Mouse (Mus musculus) hindlimb bud, embryonic 11.5 days (tissue): ENCODE results near the gene Icam1.
A peak's percentile ranks its signal among the peaks of the same experiment; 100 is the strongest.
"Not testable (repeated sequence)": the region's sequence is repeated elsewhere in the genome, so short reads cannot be mapped to it uniquely, and the experiment has no call there.

Experiments used
- DNase-seq: peaks from one replicate; pipeline ENCODE4 v3.0.0-alpha.2; 2012; ENCODE audit warnings: low read depth, low spot score; ENCODE audit errors: extremely low spot score

Icam1 gene

DNA sequence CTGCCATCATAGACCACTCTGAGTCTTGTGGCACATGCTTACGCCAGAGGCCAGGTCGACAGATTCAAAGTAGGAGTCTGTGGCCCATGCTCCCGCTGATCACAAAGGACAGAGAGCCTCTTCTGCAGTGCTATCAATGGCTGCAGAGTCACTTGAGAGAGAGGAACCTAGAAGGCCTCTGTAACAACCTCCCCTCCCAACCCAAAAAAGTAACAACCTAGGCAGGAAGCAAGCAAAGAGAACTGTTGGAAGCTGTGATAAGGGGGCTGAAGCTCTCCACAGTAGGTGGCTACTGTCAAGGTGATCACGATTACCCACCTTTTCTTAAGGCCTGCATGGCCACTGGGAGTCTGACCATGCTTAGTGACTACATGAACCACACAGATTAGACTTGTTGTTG is 27.8 kb downstream of the Icam1 start:
- no peak for DNase-seq

DNA sequence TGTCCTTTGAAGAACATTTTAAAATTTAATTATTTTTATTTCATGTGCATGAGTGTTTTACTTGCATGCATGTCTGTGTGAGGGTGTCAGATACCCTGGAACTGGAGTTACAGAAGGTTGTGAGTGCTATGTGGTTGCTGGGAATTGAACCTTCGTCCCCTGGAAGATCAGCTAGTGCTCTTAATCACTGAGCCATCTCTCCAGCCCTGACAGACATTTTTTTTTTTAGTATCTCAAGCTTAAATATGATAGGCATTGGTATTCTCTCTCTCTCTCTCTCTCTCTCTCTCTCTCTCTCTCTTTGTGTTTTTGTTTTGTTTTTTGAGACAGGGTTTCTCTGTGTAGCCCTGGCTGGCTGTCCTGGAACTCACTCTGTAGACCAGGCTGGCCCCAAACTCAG is 29.0 kb downstream of the Icam1 start:
- DNase-seq, result not testable (repeated sequence)

DNA sequence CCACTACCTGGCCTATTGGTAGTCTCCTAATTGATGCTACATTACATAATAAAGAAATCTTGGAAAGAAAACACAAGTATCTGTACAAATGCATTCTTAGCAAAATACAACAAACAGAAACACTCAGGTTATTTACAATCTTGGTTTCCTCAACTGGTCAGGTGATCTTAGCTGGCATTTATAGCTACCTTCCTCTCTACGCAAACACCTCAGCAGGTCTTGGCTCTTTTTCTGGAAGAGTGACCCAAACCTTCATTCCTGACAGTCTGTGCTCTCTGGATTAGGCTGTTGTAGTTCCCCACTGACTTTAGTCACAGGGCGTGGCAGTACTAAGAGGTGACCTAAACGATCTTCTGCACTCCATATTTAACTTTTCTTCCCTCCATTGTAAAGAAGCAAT is 29.4 kb downstream of the Icam1 start:
- DNase-seq, result no peak

DNA sequence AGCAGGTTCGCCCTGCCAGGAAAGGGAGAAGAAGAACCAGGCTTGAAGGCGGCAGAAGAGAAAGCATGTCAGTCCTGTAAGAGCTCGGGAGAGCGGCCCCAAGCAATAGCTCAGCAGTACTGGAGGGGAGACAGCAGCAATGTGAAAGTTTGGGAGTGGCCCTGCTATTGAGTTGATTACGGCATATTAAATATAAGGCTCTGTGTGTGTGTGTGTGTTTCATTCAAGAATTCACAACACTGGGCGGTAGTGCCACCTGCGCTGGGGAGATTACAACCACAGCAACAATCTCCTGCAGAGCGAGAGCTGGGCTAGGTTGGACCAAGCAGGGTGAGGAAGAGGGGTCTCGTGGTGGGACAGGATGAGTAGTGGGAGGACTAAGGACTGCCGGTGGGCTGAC is 35.8 kb downstream of the Icam1 start:
- no peak for DNase-seq

DNA sequence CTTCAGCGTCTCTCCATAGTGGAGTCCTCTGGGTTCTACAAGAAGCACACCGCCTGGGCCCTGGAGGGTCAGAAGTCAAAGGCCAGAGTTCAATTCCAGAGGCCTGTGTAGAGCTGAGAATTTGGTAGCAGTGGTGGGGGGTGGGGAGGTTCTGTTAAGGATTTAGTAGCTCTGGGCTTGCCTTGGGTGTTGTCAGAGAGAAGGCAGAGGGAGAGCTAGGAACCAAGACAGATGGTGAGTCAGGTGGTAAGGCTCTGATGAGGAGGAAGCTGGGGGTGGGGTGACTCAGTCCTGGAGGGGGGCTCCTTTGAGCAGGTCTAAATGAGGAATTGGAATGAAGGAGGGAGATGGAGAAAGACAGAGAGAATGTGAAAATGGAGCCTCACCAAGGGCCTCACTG is 47.1 kb downstream of the Icam1 start:
- DNase-seq, result no peak

DNA sequence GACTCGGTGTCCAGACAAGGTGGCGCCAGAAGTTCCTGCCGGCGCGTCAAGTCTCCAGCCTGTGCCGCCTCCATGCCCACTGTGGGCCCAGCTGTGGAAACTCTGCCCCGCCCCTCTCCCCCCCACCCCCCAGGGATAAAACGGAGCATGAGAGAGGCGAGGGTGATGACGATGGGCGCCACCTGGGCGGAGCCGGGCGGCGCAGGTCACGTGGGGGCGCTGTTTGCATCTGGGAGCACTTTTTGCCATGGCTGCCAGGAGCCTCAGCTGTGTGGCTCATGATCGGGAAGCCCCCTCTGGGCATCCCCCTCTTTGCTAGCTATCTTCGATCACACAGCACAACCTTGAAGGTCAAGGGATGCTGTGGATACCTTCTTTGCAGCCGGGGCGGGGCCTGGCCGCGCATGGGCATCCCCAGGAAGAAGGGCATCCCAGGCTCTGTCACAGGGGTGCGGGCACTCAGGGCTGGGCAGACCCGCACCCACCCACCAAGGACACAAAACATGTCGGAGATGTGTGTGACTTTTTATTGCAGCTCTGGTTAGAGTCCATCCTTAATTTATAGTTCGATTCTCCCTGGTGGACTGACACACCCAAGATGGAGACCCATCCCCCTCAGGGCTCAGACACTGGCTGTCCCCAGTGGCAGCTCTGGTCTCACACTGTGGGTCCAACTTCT is 51.4 kb downstream of the Icam1 start, which contains the start of gene Zglp1:
Zglp1 (minus strand) TSS at position 88 of the 679 bp plus-strand sequence.
- DNase-seq, result no peak

DNA sequence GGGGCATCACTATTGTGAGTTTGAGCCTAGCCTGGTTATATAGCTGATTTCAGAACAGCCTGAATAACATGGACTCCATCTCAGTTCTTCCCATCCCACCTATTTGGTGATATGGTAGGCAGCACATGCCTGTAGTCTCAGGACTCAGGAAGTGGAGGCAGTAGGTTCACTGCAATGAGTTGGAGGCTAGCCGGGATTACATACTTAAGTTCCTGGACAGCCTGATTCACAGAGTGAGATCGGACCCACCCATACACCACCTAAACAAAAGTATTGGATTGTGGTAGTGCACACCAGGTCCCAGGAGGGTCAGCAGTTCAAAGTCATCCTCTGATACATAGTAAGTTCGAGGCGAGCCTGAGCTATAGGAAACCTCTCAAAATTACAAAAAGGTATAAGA is 56.9 kb downstream of the Icam1 start:
- DNase-seq, result peak; percentile 8

DNA sequence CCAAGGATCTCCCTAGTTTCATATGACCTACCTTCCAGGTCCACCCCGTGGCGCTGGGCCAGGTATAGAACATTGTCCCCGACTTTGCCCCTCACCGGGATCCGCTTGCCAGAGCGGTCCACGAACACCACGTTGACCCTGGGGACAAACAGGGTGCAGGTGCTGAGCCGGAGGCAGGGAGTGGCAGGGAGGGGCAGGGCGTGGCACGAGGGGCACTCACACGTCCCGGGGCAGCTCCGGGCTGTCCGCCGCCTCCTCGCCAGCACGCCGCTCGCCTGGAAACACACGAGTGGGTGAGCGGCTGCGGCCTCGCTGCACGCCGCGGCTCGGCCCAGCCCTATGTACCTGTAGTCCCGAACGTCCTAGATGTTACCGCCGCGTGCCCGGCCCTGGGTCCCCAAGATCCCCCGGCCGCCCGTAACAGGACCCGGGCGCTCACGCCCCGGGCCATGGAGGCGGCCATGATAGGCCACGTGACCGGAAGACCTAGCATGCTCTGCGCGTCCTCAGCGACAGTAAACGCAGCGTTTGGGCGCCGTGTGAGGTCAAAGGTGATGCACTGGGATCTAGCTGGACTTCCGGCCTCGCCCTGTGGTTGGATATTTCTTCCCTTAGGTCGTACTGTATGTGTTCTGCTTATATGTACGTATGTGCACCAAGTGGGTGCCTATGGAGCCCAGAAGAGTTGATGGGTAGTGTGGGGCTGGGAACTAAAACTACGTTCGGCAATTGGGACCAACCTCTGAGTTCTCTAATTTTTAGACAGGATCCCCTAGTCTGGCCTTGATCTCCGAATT is 57.5 kb downstream of the Icam1 start, which contains the start of the genes Gm49373 and Fdx1l:
Gm49373 (minus strand) TSS at position 53 of the 797 bp plus-strand sequence.
Fdx1l (minus strand) TSS at position 571 of the 797 bp plus-strand sequence.
- DNase-seq, result peak; percentile 61

DNA sequence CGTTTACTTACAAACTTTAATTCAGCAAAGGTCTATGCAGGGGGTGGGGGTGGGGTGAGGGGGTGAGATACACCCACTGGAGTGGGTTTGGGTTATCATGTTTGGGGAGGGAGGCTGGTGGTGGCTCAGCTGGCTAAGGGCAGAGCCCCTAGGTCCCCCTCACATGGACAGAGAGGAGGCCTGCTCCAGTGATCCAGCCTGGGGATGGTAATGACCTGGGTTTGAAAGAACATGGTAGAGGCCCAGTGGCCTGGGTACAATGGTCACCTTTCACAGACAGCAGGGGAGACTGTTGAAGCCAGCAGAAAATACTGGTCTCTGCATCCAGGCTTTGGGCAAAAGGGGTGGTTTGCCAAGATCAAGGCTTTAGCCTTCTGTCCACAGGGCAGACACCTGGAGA is 58.4 kb downstream of the Icam1 start:
- no peak for DNase-seq

DNA sequence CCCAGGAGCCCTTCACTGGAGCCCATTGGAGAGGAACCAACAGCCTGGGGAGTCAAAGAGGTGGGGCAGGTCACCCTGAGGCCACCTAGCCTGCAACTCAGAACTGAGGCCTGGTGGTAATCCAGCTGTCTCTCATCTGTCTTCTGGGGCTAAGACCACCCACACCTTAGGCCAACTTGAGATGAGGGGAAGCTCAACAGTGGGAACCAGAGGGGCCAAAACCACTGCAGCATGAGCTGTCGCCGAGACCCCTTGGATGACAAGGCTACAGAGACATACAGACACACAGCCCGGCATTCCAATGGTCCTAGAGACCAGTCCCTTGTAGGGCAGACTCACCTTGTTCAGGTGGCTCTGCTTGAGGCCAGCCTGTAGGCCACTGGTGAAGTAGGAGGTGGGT is 59.8 kb downstream of the Icam1 start:
- DNase-seq, result no peak
